Mouse (Mus musculus) forebrain, embryonic 16.5 days (tissue): ENCODE results near the gene Dync1h1. TPM values are rescaled to one million over a fixed set of nuclear protein-coding genes. Genes with fewer than 3 reads are reported as not detected.

ENCODE experiments used
- ATAC-seq: fragments of 200-750 bp; cut with Nextera tagmentation; 2 replicates; pipeline ENCODE4 v1.8.0; 2017; ENCODE audit warnings: mild to moderate bottlenecking, moderate library complexity
- H3K27ac ChIP-seq: fragments of 300-500 bp; sonication (generic); 2 replicates; pipeline ENCODE4 v1.5.1; 2014; ENCODE audit warnings: low read length, control low read depth
- H3K27me3 ChIP-seq: fragments of 300-500 bp; sonication (generic); replicated peaks from 2 replicates; pipeline ENCODE4 v1.6.1; 2014; ENCODE audit warnings: low read length; ENCODE audit not compliant: control insufficient read depth, insufficient read depth
- H3K36me3 ChIP-seq: fragments of 300-500 bp; sonication (generic); 2 replicates; pipeline ENCODE4 v1.6.1; 2014; ENCODE audit not compliant: control insufficient read depth, insufficient read depth
- H3K4me1 ChIP-seq: fragments of 300-500 bp; sonication (generic); replicated peaks from 2 replicates; pipeline ENCODE4 v1.6.1; 2014; ENCODE audit warnings: low read length; ENCODE audit not compliant: control insufficient read depth, insufficient read depth
- H3K4me2 ChIP-seq: fragments of 300-500 bp; sonication (generic); 2 replicates; pipeline ENCODE4 v1.6.1; 2014; ENCODE audit warnings: mild to moderate bottlenecking, low read length, control low read depth
- H3K4me3 ChIP-seq: fragments of 300-500 bp; sonication (generic); replicated peaks from 2 replicates; pipeline ENCODE4 v1.5.1; 2014; ENCODE audit warnings: mild to moderate bottlenecking, low read length, control low read depth
- H3K9ac ChIP-seq: fragments of 300-500 bp; sonication (generic); replicated peaks from 2 replicates; pipeline ENCODE4 v1.6.1; 2014; ENCODE audit warnings: low read depth, low read length, control low read depth
- H3K9me3 ChIP-seq: fragments of 300-500 bp; sonication (generic); 2 replicates; pipeline ENCODE4 v1.6.1; 2016; ENCODE audit warnings: low read length; ENCODE audit not compliant: control insufficient read depth
- WGBS: fragments of 180-500 bp; shearing (Covaris S2); extraction: QIAGEN DNeasy Blood & Tissue Kit; methylation state at CpG from one replicate; pipeline ENCODE4 v1.1.7; 2014; 5-methylcytosine and 5-hydroxymethylcytosine counted together
- polyA plus RNA-seq: library from polyadenylated mRNA; unstranded; fragments of >200 nt; fragmentation: Nextera tagmentation; extraction: Ambion mirVana; gene quantifications from 2 replicates; pipeline ENCODE4 v1.2.1, GENCODE M21; 2015

The Dync1h1 gene
- polyA plus RNA-seq, 1 experiment from 2014 or later = 106 TPM

DNA sequence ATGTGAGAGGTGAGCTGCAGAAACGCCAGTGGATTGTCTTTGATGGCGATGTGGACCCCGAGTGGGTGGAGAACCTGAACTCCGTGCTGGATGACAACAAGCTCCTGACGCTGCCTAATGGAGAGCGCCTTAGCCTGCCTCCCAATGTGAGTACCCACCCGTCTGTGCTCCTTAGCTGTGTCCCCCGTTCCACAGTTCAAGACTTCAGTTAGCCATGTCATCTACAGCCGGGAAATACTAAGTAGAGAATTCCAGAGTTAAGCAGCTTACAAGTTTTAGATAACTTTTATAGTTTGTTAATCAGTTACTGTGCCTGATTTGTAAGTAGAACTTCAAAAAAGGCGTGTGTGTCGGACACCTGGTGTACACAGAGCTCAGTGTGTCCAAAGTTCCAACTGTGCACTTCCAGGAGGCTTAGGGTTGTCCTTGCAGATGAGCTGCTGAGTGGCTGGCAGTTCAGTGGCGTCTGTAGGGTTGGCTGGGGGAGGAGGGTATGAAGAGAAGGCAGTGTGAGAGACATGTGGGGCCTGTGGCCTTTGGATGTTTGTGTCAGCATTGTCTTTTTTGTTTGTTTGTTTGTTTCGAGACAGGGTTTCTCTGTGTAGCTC, 36.4 kb downstream of the Dync1h1 start:
- 91% methylated on average over 13 of the region's 13 CpGs for WGBS
- no peak overlapping the region for H3K4me2 ChIP-seq
- H3K9ac ChIP-seq = no peak overlapping the region
- H3K36me3 ChIP-seq = peaks cover 84% of the 10 kb centered on the region
- H3K27ac ChIP-seq = no peak overlapping the region
- no peaks in the 10 kb centered on the region for H3K9me3 ChIP-seq
- H3K27me3 ChIP-seq = no peaks in the 10 kb centered on the region
- H3K4me1 ChIP-seq = no peaks in the 10 kb centered on the region
- no peak overlapping the region for H3K4me3 ChIP-seq
- ATAC-seq = no peak

DNA sequence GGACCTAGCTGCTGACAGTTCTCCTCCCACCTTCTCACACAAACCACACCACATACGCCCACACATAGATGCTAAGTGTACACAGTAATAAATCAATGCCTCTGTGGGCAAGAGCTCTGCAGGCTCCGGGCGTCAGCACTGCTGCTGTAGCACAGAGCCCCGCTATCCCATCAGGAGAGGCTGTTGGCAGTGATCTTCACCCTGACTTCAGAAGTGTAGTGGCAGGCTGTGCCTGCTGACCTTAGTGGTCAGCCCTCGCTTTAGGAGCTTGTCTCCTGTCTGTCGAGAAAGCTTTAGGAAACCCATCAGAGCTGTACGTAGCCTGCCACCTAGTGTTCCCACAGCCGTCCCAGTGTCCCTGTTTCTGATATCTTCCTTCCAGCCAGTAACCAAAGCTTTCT, 49.0 kb downstream of the Dync1h1 start:
- H3K4me2 ChIP-seq = no peak overlapping the region
- H3K27ac ChIP-seq = no peak overlapping the region
- H3K4me3 ChIP-seq = no peak overlapping the region
- no peak for ATAC-seq
- no peaks in the 10 kb centered on the region for H3K4me1 ChIP-seq
- no peaks in the 10 kb centered on the region for H3K9me3 ChIP-seq
- H3K9ac ChIP-seq = no peak overlapping the region
- peaks cover 65% of the 10 kb centered on the region for H3K36me3 ChIP-seq
- H3K27me3 ChIP-seq = no peaks in the 10 kb centered on the region
- WGBS = 88% methylated on average over 8 of the region's 8 CpGs

DNA sequence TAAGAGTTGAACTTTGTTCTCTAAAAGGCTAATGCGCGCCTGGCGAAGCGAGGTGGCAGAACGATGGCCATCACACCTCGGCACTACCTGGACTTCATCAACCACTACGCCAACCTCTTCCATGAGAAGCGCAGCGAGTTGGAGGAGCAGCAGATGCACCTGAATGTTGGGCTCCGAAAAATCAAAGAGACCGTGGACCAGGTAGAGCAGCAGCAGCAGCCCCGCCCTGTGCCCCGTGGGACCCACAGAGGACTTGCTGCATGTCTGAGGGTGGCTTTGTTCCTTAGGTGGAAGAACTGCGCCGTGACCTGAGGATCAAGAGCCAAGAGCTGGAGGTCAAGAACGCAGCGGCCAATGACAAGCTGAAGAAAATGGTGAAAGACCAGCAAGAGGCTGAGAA, 50.2 kb downstream of the Dync1h1 start:
- Histone ChIP-seq H3K27ac (no peak overlapping the region), H3K4me1 (no peaks in the 10 kb centered on the region), H3K9ac (no peak overlapping the region), H3K4me2 (no peak overlapping the region), H3K27me3 (no peaks in the 10 kb centered on the region), H3K9me3 (no peaks in the 10 kb centered on the region), H3K36me3 (peaks cover 70% of the 10 kb centered on the region), H3K4me3 (no peak overlapping the region)
- 97% methylated on average over 17 of the region's 17 CpGs for WGBS
- ATAC-seq = no peak

DNA sequence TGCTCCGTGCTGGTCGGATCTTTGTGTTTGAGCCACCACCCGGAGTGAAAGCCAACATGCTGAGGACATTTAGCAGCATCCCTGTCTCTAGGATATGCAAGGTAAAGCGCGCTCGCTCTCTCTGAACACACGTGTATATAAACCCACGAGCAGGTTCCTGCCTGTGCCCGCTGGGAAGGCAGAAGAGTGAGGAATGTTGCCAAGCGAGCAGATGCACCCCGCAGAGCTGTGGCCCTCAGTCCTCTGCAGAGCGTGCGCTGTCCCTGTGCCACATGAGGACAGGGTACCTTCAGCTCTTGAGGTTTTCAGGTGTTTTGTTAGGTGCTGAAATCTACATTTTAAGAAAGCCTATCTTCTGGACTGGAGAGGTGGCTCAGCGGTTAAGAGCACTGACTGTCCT, 60.5 kb downstream of the Dync1h1 start:
- Histone ChIP-seq H3K36me3 (peaks cover 86% of the 10 kb centered on the region), H3K4me2 (no peak overlapping the region), H3K9ac (no peak overlapping the region), H3K27ac (no peak overlapping the region), H3K27me3 (no peaks in the 10 kb centered on the region), H3K9me3 (no peaks in the 10 kb centered on the region), H3K4me1 (no peaks in the 10 kb centered on the region), H3K4me3 (no peak overlapping the region)
- WGBS = 94% methylated on average over 14 of the region's 14 CpGs
- no peak for ATAC-seq

DNA sequence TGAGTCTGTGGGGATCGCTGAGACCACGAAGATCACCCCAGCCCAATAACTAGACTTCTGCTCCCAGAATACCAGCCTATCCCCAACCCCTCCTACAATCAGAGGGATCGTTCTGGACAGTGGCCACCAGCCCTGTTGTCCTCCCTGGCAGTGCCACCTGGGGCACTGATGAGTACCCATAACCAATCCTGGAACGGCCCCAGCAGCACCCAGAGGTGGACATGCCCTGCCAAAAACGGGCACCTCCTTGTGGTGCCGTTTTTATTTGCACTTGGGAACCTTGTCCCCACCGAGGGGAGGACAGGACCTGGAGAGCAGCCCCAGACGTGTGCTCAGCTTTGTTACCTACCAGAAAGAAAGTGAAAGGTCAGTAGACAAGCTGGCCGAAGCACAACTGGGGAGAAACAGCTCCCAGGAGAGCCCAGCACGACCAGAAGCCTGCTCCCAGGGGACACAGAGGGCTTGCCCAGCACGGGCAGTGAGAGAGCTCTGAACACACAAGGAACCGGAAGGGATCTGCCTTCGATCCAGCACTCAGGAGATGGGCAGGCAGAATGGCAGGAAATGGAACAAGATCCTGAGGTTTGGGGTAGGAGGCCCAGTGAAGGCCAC, 66.3 kb downstream of the Dync1h1 start:
- Histone ChIP-seq H3K9me3 (no peaks in the 10 kb centered on the region), H3K27ac (no peak overlapping the region), H3K4me3 (no peak overlapping the region), H3K4me2 (no peak overlapping the region), H3K9ac (no peak overlapping the region), H3K36me3 (peaks cover 53% of the 10 kb centered on the region), H3K27me3 (no peaks in the 10 kb centered on the region), H3K4me1 (no peaks in the 10 kb centered on the region)
- 90% methylated on average over 13 of the region's 13 CpGs for WGBS
- ATAC-seq = no peak

DNA sequence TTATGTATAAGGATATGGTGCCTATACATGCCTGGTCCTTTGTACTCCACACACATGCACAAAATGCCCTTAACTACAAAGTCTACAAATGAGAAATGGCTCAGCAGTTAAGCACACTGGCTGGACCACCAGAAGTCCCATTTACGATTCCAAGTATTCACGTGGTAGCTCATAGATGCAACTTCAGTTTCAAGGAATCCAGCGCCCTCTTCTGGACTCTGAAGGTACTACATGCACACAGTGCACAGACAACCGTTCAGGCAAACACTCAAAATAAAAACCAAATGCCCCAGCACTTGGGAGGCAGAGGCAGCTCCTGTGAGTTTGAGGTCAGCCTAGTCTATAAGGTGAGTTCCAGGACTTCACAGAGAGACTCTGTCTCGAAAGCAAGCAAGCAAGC, 73.0 kb downstream of the Dync1h1 start:
- no peaks in the 10 kb centered on the region for H3K36me3 ChIP-seq
- no peaks in the 10 kb centered on the region for H3K9me3 ChIP-seq
- no peak overlapping the region for H3K9ac ChIP-seq
- no peak for ATAC-seq
- 49% methylated on average over 5 of the region's 5 CpGs for WGBS
- no peak overlapping the region for H3K4me3 ChIP-seq
- no peaks in the 10 kb centered on the region for H3K27me3 ChIP-seq
- H3K4me2 ChIP-seq = no peak overlapping the region
- H3K27ac ChIP-seq = no peak overlapping the region
- no peaks in the 10 kb centered on the region for H3K4me1 ChIP-seq

DNA sequence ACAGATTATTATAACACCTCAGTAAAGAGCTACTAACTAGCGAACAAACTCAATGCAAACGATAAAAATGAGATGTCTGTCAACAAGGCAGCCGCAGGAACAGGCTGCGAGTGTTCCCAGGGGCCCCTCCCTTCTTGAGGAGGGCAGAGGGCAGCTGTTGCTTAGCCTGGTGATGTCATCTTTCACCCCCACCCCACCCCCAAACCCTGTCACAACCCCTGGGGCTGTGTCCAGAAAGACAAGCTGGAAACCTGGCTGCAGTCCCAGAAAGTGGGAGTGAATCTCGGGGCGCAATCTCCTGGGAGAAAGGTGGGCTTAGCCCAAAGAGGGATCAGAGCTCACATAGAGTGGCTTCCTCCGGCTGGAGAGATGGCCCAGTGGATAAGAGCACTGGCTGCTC, 79.9 kb downstream of the Dync1h1 start:
- H3K27me3 ChIP-seq = no peaks in the 10 kb centered on the region
- H3K27ac ChIP-seq = no peak overlapping the region
- no peak for ATAC-seq
- 42% methylated on average over 7 of the region's 7 CpGs for WGBS
- H3K4me1 ChIP-seq = no peaks in the 10 kb centered on the region; the same call in 1 of the 2 replicates
- no peak overlapping the region for H3K4me2 ChIP-seq
- H3K4me3 ChIP-seq = no peak overlapping the region
- no peaks in the 10 kb centered on the region for H3K9me3 ChIP-seq
- no peaks in the 10 kb centered on the region for H3K36me3 ChIP-seq
- H3K9ac ChIP-seq = no peak overlapping the region

DNA sequence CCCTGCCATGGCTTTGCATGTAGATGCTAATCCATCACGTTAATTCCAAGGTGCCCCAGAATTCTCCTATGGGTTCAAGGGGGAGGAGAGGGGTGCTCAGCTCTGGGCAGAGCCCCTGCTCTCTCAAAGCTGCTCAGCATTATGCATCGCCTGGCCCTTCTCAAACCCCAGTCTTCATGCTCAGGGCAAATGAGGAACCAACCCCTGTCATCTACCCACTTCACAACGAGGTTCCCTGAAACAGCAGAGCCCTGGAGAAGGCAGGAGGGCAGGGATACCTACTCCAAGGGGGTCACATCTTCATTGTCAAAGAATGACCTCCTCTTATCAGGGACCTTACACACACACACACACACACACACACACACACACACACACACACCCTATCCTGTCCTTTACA, 80.6 kb downstream of the Dync1h1 start:
- H3K27me3 ChIP-seq = no peaks in the 10 kb centered on the region
- H3K27ac ChIP-seq = no peak overlapping the region
- H3K36me3 ChIP-seq = 0 out of 2 replicates have a peak, but pooled peaks cover 2% of the 10 kb centered on the region
- WGBS = 65% methylated on average over 3 of the region's 3 CpGs
- H3K4me3 ChIP-seq = no peak overlapping the region
- ATAC-seq = no peak
- H3K9ac ChIP-seq = no peak overlapping the region
- H3K9me3 ChIP-seq = no peaks in the 10 kb centered on the region
- no peak overlapping the region for H3K4me2 ChIP-seq
- no peaks in the 10 kb centered on the region; the same call in 1 of the 2 replicates for H3K4me1 ChIP-seq

DNA sequence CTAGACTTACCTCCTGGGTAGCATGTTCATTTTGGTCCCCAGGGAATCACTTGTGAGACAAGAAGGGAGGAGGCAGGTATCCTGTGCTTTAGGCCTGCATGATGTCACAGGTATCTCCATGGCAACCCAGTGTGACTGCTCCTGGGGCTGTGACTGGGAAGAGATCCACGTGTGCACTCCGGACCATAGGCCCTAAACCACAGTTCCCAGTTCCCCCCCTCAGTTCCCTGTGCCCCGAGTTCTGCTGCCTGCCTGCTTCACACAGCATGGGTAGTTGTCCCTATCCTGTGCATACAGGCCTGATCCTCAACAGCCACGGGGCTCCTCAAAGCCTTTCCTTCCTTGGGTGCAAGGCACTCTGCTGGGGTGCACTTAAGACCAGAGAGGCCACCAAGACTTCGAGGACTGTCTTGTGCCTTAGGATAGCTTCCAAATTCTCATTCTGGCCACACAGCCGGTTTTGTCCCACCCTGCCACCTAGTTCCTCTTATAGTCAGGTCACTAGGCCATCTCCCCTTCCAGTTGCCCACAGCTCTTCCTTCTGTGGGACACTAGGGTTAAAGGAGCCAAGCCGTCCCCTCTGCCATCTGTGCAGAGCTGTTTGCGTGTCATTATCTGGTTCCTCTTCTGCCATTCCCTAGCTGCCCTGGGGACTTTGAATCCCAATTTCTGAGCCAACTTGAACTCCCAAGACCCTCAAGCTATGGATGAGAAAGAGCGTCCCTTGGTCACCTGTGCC, 81.5 kb downstream of the Dync1h1 start, which contains the start of gene 1700001K19Rik:
Gene 1700001K19Rik, minus strand, starts transcription at position 59 of the 739 bp plus-strand sequence.
- Histone ChIP-seq H3K9ac (no peak within 1 kb of the TSS), H3K9me3 (no peaks in the 10 kb centered on the region), H3K4me2 (no peak within 1 kb of the TSS), H3K27ac (no peak within 1 kb of the TSS), H3K4me1 (no peaks in the 10 kb centered on the region; the same call in 1 of the 2 replicates), H3K27me3 (no peaks in the 10 kb centered on the region), H3K4me3 (no peak within 1 kb of the TSS), H3K36me3 (0 out of 2 replicates have a peak, but pooled peaks cover 4% of the 10 kb centered on the region)
- 78% methylated on average over 9 of the region's 9 CpGs for WGBS
- no peak for ATAC-seq
